ENCODE assay signal across 32 mouse cellular contexts in the genomic region with DNA sequence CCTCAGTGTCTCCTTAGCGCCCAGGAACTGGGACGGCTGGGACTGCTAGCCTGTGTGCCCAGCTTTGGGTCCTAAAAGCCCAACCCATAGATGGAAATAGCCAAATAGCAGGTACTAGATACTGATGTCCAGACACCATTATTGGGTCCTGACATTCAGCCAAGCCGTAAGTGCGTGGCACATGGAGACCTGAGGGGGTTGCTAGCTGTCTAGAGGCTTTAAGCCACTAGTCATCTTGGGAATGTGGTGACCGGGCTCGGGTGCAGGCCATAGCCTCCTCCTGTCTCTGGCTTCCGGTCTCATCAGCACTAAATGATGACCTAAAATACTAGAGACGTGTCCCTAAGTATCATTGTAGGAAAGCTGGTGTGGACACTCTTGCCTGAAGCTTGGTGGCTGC. TPM values are rescaled to one million over a fixed set of nuclear protein-coding genes. Genes with fewer than 3 reads are reported as not detected.
"Had no signal": no experiment of that assay in that cellular context is flagged by ENCODE, and none has a peak within 500 bp of the region (broad histone marks: within the 10 kb centered on the region; RNA-seq: fewer than 3 reads in every experiment).

No protein-coding gene starts in this region.

- H3K4me2 ChIP-seq: limb, embryonic 12.5 days; limb, embryonic 13.5 days; limb, embryonic 15.5 days; liver, embryonic 11.5 days; liver, embryonic 12.5 days; liver, embryonic 13.5 days; liver, embryonic 15.5 days; lung, embryonic 14.5 days; lung, embryonic 15.5 days; midbrain, embryonic 11.5 days; midbrain, embryonic 12.5 days; midbrain, embryonic 13.5 days; midbrain, embryonic 15.5 days; neural tube, embryonic 12.5 days had no signal

- H3K27ac ChIP-seq: limb, embryonic 10.5 days; limb, embryonic 12.5 days; limb, embryonic 13.5 days; limb, embryonic 15.5 days; liver, embryonic 12.5 days; liver, embryonic 13.5 days; liver, embryonic 14.5 days; liver, embryonic 15.5 days; lung, embryonic 15.5 days; macrophage; midbrain, embryonic 12.5 days; midbrain, embryonic 13.5 days; midbrain, embryonic 15.5 days; neural tube, embryonic 12.5 days had no signal

- H3K4me1 ChIP-seq: limb, embryonic 10.5 days; limb, embryonic 12.5 days; limb, embryonic 15.5 days; liver, embryonic 12.5 days; lung, embryonic 15.5 days; midbrain, embryonic 10.5 days; midbrain, embryonic 12.5 days; midbrain, embryonic 13.5 days; midbrain, embryonic 15.5 days; neural tube, embryonic 12.5 days had no signal

- ATAC-seq: liver, embryonic 12.5 days; liver, postnatal 0 days; lung, postnatal 0 days; midbrain, embryonic 13.5 days; midbrain, embryonic 15.5 days; midbrain, embryonic 16.5 days had no signal

- H3K27me3 ChIP-seq: limb, embryonic 12.5 days; limb, embryonic 13.5 days; limb, embryonic 15.5 days; liver, embryonic 12.5 days; liver, embryonic 13.5 days; liver, embryonic 15.5 days; lung, embryonic 15.5 days; megakaryocyte, embryonic 14.5 days; midbrain, embryonic 12.5 days; midbrain, embryonic 13.5 days; midbrain, embryonic 15.5 days; neural tube, embryonic 12.5 days had no signal

- H3K4me3 ChIP-seq: limb, embryonic 10.5 days; limb, embryonic 12.5 days; limb, embryonic 13.5 days; limb, embryonic 15.5 days; liver, embryonic 12.5 days; liver, embryonic 13.5 days; liver, embryonic 15.5 days; lung, embryonic 15.5 days; midbrain, embryonic 10.5 days; midbrain, embryonic 12.5 days; midbrain, embryonic 13.5 days; midbrain, embryonic 15.5 days; myocyte; neural tube, embryonic 12.5 days had no signal

- H3K9me3 ChIP-seq: limb, embryonic 10.5 days; limb, embryonic 12.5 days; limb, embryonic 13.5 days; limb, embryonic 15.5 days; liver, embryonic 12.5 days; liver, embryonic 13.5 days; liver, embryonic 15.5 days; lung, embryonic 15.5 days; megakaryocyte, embryonic 14.5 days; midbrain, embryonic 10.5 days; midbrain, embryonic 12.5 days; midbrain, embryonic 13.5 days; midbrain, embryonic 15.5 days; neural tube, embryonic 12.5 days had no signal

- DNase-seq: liver; liver, embryonic 13.5 days; liver, postnatal 0 days; lung, adult 18-20 months; lung, adult 2 months; lung, embryonic 14.5 days; lung, postnatal 10 days; lung, postnatal 14 days; lung, postnatal 36 days; lung, postnatal 4 days; midbrain, embryonic 14.5 days had no signal

- H3K9ac ChIP-seq: limb, embryonic 12.5 days; limb, embryonic 13.5 days; limb, embryonic 15.5 days; liver, embryonic 12.5 days; liver, embryonic 13.5 days; liver, embryonic 14.5 days; liver, embryonic 15.5 days; liver, postnatal 0 days; lung, embryonic 14.5 days; lung, embryonic 15.5 days; midbrain, embryonic 12.5 days; midbrain, embryonic 13.5 days; midbrain, embryonic 15.5 days; neural tube, embryonic 12.5 days had no signal

RNA-seq across cellular contexts. Expression of gene Trpv4, which starts 59.7 kb away (rescaled TPM):
- total RNA-seq: monocyte, adult 5-6 weeks had no signal
